Mouse (Mus musculus): ENCODE data around the gene Epc2. TPM values are rescaled to one million over a fixed set of nuclear protein-coding genes. Genes with fewer than 3 reads are reported as not detected.

Epc2 gene
- total RNA-seq, 2 experiments from 2014 or later = 56.7 to 61.6 TPM

DNA sequence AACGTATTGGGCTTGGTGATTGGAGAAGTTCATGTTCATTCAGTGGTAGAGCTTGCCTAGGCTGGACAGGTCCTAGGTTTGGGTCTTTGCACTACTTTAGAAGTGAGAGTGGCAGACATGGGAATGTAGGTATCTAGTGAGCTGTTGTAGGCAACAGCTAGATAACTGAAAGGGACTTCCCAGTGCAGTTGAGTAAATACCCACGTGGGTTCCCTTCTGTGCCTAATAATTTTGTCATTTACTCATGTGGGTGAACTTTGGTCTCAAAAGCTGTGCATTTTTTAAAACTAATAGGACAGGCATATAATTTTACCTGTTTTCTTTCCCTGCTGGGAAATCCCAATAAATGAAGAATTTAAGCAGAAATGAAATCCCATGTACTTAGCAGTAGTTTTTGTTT is 88.5 kb downstream of the Epc2 start:
- no peak for DNase-seq (ENCODE audit: extremely low spot score in 1 of 2, low spot score in 2 of 2)
- intact Hi-C loops (cut with DNase I) = loop anchor here (10.0 kb wide), 1 partner anchor 185 kb away; no protein-coding TSS in a partner anchor
- no peak for TF ChIP-seq CTCF (IDR thresholded peaks at IDR 0.05)

GRCm38 (mm10) chr2:49547813-49548212 is 96.5 kb downstream of the Epc2 start:
- Histone ChIP-seq H3K4me3 (no peak overlapping the region), H3K27ac (no peak overlapping the region)
- DNase-seq (ENCODE audit: extremely low spot score in 1 of 2, low spot score in 2 of 2) = no peak
- intact Hi-C loops (cut with DNase I) = loop anchor here (10.0 kb wide), 1 partner anchor 193 kb away; no protein-coding TSS in a partner anchor
- no peak for TF ChIP-seq CTCF (IDR thresholded peaks at IDR 0.05)

More for the DNA sequence above, 88.5 kb downstream of the Epc2 start:
- H3K27ac ChIP-seq = no peak overlapping the region
- no peak overlapping the region for H3K4me3 ChIP-seq

- Histone ChIP-seq H3K4me3 (no peak overlapping the region), H3K27ac (no peak overlapping the region)
- TF ChIP-seq CTCF (IDR thresholded peaks at IDR 0.05) = no peak
- no peak for DNase-seq (ENCODE audit: extremely low spot score in 1 of 2, low spot score in 2 of 2)
- intact Hi-C loops (cut with DNase I) = loop anchor here (10.0 kb wide), 1 partner anchor 194 kb away; no protein-coding TSS in a partner anchor
Measured at GRCm38 (mm10) chr2:49548492-49548891, 97.2 kb downstream of the Epc2 start.

- DNase-seq (ENCODE audit: extremely low spot score in 1 of 2, low spot score in 2 of 2) = no peak
- intact Hi-C loops (cut with DNase I) = no loop called here
- no peak overlapping the region for H3K27ac ChIP-seq
- H3K4me3 ChIP-seq = no peak overlapping the region
- no peak for TF ChIP-seq CTCF (IDR thresholded peaks at IDR 0.05)
Measured at GRCm38 (mm10) chr2:49553096-49553495, 101.8 kb downstream of the Epc2 start.

GRCm38 (mm10) chr2:49557339-49557738 is 106.1 kb downstream of the Epc2 start:
- intact Hi-C loops (cut with DNase I) = no loop called here
- H3K27ac ChIP-seq = no peak overlapping the region
- no peak for DNase-seq (ENCODE audit: extremely low spot score in 1 of 2, low spot score in 2 of 2)
- no peak for TF ChIP-seq CTCF (IDR thresholded peaks at IDR 0.05)
- H3K4me3 ChIP-seq = no peak overlapping the region

GRCm38 (mm10) chr2:49558361-49558760 is 107.1 kb downstream of the Epc2 start:
- H3K4me3 ChIP-seq = no peak overlapping the region
- intact Hi-C loops (cut with DNase I) = no loop called here
- no peak for TF ChIP-seq CTCF (IDR thresholded peaks at IDR 0.05)
- no peak for DNase-seq (ENCODE audit: extremely low spot score in 1 of 2, low spot score in 2 of 2)
- H3K27ac ChIP-seq = no peak overlapping the region

GRCm38 (mm10) chr2:49562688-49563350 is 111.5 kb downstream of the Epc2 start:
- intact Hi-C loops (cut with DNase I) = no loop called here
- H3K27ac ChIP-seq = no peak overlapping the region; the same call in 1 of the 2 replicates

GRCm38 (mm10) chr2:49569862-49570777 is 118.8 kb downstream of the Epc2 start:
- no peak overlapping the region for H3K4me3 ChIP-seq
- peak; percentile 17 to 40 for DNase-seq (ENCODE audit: extremely low spot score in 1 of 2, low spot score in 2 of 2)
- 0 out of 2 replicates have a peak overlapping the region, but pooled peaks have one; percentile 12 for H3K27ac ChIP-seq
- no peak for TF ChIP-seq CTCF (IDR thresholded peaks at IDR 0.05)
- intact Hi-C loops (cut with DNase I) = loop anchor here (5.0 kb wide), 2 partner anchors 118 to 142 kb away; partner anchors contain the start of gene Epc2

More at GRCm38 (mm10) chr2:49562688-49563350, 111.5 kb downstream of the Epc2 start:
- peak; percentile 39 to 73 for DNase-seq (ENCODE audit: extremely low spot score in 1 of 2, low spot score in 2 of 2)
- H3K4me3 ChIP-seq = no peak overlapping the region
- TF ChIP-seq CTCF (IDR thresholded peaks at IDR 0.05) = no peak

DNA sequence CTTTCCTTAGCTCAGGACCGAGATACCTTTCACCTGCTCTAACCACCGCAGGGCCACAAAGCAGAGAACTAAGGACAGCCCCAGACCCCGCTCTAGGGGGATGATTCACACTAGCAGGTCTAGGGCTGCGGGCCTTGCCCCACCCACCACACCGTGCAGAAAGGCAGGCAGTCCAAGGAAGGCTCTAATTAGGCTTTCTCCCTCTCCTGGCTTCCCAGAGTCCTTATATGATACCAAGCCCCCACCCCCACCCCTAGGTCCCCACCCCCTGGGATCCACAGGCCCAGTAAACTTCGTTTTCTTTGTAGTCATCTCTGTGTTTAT is 119.5 kb downstream of the Epc2 start:
- no peak for TF ChIP-seq CTCF (IDR thresholded peaks at IDR 0.05)
- Histone ChIP-seq H3K27ac (no peak overlapping the region), H3K4me3 (no peak overlapping the region)
- intact Hi-C loops (cut with DNase I) = loop anchor here (5.0 kb wide), 2 partner anchors 118 to 142 kb away; partner anchors contain the start of gene Epc2
- DNase-seq (ENCODE audit: extremely low spot score in 1 of 2, low spot score in 2 of 2) = no peak

DNA sequence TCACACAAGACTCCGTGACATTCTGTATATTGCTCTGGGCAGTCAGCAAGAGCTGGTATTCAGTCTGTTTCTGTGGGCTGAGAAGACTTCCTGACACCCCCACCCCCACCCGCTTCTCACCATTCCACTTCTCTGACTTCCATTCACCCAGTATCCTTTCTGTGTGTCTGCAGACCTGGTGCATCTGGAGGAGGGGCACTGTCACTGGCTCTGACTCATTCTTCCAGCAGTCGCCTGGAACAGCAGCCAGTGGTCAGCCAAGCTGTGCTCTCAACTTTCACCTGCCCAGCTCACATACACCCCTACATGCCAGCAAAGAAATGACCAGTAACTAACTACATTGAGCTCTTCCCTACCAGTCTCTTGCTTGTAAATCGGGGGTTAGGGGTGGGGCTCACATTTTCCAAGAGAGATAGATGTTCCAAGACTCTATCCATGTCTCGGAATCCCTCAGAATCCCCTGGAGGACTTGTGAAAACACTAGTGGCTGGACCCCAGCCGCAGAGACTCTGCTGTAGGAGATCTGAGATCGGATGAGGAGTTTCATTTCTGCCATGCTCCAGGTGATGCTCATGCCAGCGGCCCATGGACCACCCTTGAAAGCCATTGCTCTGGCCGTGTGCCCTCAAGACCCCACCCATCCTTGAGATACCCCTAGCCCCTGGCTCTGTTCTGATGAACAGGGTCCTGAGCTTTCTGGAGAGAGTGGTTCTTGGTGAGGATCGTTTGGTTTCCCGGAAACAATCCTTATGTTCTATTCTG is 120.1 kb downstream of the Epc2 start:
- DNase-seq (ENCODE audit: extremely low spot score in 1 of 2, low spot score in 2 of 2) = no peak
- intact Hi-C loops (cut with DNase I) = loop anchor here (5.0 kb wide), 2 partner anchors 119 to 141 kb away; partner anchors contain the start of gene Epc2
- TF ChIP-seq CTCF (IDR thresholded peaks at IDR 0.05) = no peak
- Histone ChIP-seq H3K27ac (peak overlapping the region; percentile 66), H3K4me3 (no peak overlapping the region)

DNA sequence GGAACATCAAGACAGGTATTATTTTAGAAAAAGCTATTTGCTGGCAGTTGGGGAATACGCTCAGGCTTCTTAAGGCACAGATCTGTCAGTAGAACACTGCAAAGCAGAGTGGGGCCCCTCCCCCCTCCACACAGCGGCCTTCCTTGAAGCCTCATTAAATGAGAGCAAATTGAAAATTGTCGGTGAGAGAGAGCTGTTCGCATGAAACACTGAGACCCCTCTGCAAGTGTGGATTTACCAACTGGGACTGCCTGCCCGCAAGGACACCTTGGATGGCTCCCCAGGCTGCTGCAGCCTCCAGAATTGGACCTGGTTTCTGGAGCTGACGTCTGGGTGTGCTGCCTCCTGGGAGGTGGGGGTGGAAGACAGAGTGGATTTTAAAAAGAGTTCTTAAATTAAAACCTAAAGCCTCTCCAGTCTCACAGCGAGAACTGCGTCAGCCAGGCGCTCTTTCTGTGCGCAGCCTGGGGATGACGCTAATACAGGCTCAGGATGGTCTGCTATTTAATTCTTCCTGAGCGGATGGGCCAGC is 120.9 kb downstream of the Epc2 start:
- Histone ChIP-seq H3K27ac (peak overlapping the region; percentile 66), H3K4me3 (peak overlapping the region; percentile 28)
- intact Hi-C loops (cut with DNase I) = loop anchor here (2.0 to 5.0 kb wide), 3 partner anchors 49 to 140 kb away; partner anchors contain the start of gene Epc2
- peak; percentile 61 to 69 for DNase-seq (ENCODE audit: extremely low spot score in 1 of 2, low spot score in 2 of 2)
- TF ChIP-seq CTCF (IDR thresholded peaks at IDR 0.05) = no peak
